Mouse (Mus musculus): ENCODE data around the gene Exoc4.

DNA sequence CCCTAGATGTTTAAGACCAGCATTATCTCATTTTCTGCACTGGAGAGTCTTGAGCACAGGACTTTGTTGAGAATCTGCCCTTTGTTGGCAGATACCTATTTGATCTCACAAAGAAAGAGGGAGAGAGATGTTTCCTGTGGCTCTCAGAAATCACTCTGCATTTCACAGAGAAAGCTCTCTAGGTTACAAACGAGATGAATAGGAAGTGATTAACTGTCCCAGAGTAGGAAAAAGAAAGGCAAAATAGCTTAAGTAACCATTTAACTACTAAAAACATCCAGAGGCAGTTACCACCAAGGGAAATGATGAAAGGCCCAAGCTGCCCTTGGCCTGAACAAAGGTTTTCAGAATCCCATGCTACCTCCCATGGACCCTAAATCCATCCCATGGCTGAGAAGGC is 754.1 kb downstream of the Exoc4 start:
- no peak for TF ChIP-seq CTCF (IDR thresholded peaks at IDR 0.05; ENCODE audit: low read depth)
- no peak for TF ChIP-seq EP300 (optimal IDR thresholded peaks at IDR 0.05)
